Mouse (Mus musculus) cerebellum, adult 9-10 months (tissue): ENCODE measurements around the gene Kcnj9.

ENCODE experiments used
- DNase-seq: peaks from one replicate; pipeline ENCODE4 v3.0.0; 2022

Kcnj9 gene

GRCm38 (mm10) chr1:172329131-172329530 is at the start of gene Kcnj9:
TSS of gene Kcnj9 (minus strand) at chr1:172329318.
- DNase-seq: peak; percentile 98

- peak; percentile 59 for DNase-seq
These were observed 47.8 kb upstream of the Kcnj9 start for GRCm38 (mm10) chr1:172376758-172377458.

DNA sequence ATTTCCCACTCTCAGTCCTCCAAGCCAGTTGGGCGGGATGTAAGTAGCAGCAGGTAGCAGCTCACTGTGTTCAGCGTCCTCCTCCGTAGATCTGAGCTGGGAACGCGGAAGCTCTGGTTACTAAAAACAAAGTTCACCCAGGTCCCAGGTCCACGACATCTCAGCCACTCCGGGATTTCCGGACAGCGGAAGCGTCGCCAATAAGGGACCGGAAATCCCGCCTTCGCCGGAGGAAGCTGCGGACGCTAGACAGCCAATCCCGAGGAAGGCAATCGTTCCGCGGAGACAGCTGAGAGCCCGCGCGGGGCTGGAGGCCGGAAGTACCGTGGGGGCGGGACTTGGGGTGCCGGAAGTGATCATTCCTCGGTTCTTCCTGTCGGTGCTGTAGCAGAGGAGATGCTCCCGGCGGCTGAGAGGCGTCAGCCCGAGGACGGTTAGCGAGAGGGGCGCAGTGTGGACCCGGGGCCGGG is 47.1 kb upstream of the Kcnj9 start, which contains the start of gene Pigm:
Pigm (plus strand) TSS at position 349 of the 470 bp plus-strand sequence.
- peak; percentile 98 for DNase-seq

- no peak for DNase-seq
These were observed 39.8 kb upstream of the Kcnj9 start for GRCm38 (mm10) chr1:172368768-172369418.

DNA sequence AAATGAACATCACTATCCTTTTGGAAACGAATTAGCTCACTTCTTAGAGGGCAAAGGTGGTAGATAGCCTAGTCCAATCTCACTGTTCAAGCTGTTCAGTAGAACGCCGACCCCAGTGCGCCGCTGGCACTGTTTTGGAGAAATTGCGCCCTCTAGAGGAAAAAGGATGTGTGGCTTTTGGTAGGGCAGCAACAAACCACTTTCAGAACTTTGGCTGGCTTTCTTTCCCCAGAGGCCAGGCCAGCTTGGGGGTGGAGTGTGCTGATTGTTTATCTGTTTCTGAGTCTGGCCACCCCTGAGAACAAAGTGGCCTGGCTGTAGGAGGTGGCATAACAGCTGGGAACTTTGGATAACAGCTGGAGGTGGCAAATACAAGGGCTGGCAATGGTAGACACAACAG is 35.6 kb upstream of the Kcnj9 start:
- peak; percentile 68 for DNase-seq

- DNase-seq: no peak
These were observed 29.2 kb upstream of the Kcnj9 start for GRCm38 (mm10) chr1:172358341-172358740.

DNA sequence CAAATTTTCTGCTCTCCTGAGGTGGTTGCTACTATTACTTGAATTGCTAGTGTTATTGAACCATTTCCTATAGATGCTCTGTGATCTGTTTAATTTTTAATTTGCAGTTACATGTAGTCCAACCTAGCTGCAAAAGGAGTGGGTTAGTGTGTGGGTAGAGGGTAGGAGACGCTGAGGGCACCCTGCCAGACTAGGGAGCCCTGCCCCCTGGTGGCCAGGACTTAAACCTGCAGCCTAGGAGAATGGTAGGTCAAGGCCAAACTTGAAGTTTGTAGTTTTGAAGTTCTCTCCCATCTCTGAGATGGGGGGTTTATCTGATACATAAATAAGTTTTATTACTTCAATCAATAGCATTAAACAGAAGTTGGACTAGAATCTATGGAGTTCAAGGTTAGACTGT is 28.4 kb upstream of the Kcnj9 start:
- DNase-seq: peak; percentile 75

- no peak for DNase-seq
These were observed 26.2 kb upstream of the Kcnj9 start for GRCm38 (mm10) chr1:172355336-172355735.

DNA sequence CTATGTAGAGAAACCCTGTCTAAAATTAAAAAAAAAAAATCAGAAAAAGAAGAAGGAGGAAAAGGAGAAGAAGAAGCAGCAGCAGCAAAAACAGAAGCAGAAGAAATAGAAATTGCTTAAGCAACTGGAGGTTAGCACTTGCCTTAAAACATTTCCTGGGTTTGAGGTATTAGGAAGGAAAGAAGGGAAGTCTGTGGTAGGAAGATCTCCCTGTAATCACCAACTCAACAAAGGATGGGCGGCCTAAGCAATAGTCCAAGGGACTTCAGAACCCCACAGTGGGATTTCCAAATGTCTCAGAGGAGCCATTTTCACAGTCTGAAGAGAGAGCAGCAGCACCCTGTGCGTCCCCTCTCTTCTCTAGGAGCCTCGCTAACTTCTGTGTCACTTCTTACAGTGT is 23.3 kb upstream of the Kcnj9 start:
- DNase-seq: no peak

DNA sequence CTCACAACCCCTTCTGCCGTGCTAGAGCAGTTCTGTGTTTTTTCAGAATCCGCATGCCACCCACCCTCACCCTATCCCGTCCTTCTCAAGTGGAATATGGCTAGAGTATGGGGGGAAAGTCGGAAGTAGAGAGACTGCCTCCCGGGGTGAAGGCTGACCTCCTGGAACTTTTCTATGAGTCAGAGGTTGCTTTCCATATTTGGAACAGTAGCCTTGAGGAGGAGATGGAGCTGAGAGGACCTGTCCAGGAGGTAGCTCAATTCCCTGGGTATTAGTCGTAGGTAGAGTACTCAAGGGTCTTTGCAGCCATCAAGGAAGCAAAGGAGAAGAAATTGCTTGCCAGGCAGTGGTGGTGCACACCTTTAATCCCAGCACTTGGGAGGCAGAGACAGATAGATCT is 22.9 kb upstream of the Kcnj9 start:
- DNase-seq: no peak

DNA sequence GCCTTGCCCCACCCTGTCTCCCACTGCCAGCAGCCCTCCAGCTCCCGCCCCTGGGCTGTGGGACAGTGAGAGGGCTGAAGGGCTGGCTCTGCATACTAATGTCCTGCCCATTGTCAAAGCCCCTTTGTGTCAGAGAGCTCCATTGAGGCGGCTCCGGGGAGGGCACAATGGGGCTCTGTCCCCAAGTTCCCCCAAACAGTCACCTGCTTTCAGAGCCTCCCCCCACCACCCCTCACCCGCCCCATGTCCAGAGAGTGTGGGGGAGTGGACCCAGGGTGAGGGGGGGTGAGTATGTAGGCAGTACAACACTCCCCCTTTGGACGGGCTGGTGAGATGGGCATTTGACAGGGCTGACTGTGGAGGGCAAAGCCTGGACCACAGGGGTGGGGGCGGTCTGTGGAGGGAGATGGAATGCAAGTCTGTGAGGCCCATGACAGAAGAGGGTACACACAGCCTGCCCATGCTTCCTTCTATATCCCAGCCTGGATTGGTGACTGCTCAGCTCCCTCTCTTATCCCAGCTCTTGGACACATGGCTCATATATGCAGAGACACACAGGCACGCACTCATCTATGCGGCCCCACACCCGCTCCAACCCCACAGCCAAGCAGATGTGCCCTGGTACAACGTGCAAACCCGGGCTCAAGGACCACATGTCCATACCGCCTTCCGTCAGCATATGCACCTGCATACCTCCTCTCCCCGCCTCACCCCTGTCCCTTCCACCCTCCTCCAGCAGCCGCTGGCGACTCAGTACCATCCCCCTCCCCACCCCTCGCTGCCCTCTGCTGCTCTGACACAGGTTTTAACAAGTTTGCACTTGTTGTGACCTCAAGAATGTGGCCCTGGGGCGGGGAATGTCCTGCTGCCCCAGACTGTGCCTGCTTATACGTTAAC is 21.0 kb upstream of the Kcnj9 start:
- DNase-seq: peak; percentile 45

- DNase-seq: no peak
These were observed 20.4 kb upstream of the Kcnj9 start for GRCm38 (mm10) chr1:172349504-172349903.

DNA sequence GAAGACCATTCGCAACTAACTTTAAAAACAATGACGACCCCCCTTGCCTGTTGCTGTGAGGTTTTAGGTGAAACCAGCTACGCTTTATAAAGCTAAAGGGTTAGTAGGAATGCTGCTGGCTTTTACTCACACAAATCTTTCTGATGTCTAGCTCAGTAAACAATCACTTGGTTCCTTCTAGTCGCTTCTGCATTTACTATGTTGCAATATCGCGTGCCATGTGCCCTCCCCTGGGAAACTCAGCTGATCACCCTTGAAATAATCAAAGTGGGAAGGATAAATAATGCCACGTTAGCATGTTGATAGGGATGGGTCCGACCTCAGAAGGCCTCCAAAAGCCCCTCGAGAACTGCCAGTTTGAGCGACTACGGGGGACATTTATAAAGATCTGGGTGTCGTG is 18.3 kb upstream of the Kcnj9 start:
- DNase-seq: no peak

GRCm38 (mm10) chr1:172346707-172347106 is 17.6 kb upstream of the Kcnj9 start:
- DNase-seq: no peak

- no peak for DNase-seq
These were observed 15.7 kb upstream of the Kcnj9 start for GRCm38 (mm10) chr1:172344820-172345219.

- peak; percentile 44 for DNase-seq
These were observed 14.8 kb upstream of the Kcnj9 start for GRCm38 (mm10) chr1:172343914-172344313.

DNA sequence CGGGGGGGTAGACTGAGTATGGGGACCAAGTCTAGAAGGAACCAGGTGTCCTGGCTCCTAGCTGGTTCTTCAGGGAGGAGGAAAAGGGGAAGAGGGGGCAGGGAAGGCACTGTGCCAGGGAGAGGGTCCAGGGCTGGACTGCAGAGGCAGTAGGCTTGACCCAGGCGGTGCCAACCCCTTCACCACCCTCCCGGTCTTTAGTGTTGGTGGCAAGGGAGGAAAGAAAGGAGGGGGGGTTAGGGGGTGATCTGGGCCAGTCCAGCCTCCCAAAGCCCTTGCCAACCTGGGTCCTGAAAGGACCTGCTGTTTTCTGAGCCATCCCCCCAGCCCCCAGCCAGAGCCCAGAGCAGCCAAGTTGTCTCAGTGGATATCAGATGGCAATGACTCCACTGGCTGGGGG is 13.6 kb upstream of the Kcnj9 start:
- peak; percentile 55 for DNase-seq

DNA sequence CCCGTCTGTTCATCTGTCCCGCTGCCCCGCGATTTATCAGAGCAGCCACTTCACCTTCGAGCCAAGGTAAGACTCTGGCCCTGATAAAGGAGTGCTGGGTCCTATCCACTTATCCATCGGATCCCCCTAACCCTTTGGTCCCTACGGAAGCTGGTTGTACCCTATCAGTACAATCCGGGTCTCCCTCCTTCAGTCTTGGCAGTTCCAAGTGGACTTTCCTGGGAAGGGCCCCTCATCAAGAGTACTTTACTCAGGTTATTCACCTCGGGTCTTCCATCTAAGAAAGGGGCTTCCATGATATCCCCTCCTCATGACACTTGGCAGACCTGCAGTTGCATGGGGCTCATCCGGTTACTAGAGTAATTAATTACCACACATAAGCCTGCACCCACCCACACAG is 12.3 kb upstream of the Kcnj9 start:
- peak; percentile 47 for DNase-seq

DNA sequence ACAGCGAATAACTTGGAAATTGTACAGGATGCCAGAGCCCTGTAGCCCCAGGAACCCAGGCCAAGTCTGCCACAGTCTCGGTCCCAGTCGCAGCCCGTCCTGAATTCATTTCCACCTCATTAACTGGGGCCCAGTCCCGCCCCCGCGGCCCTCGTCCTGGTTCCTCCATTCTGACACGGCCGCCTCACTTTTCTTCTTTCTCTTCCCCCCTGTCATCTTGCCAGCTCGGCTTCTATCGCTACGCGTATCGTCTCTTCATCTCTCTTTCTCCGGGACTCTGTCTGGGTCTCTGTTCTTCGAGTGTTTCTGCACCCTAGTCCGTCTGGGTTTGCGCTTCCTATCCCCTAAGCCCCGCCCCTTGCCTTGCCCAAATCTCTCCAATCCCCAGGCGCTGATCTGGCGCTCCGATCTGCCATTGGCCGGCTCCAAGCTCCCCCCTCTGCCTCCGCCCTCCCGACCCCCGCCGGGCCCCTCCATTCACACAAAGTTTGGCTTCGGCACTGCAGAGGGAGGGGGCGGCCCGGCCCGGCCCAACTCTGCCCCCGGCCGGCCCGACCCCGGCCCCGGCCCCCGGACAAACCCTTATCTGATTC is 11.7 kb upstream of the Kcnj9 start, which contains the start of gene Kcnj10:
Kcnj10 (plus strand) TSS at position 482 of the 593 bp plus-strand sequence.
- peak; percentile 84 for DNase-seq

DNA sequence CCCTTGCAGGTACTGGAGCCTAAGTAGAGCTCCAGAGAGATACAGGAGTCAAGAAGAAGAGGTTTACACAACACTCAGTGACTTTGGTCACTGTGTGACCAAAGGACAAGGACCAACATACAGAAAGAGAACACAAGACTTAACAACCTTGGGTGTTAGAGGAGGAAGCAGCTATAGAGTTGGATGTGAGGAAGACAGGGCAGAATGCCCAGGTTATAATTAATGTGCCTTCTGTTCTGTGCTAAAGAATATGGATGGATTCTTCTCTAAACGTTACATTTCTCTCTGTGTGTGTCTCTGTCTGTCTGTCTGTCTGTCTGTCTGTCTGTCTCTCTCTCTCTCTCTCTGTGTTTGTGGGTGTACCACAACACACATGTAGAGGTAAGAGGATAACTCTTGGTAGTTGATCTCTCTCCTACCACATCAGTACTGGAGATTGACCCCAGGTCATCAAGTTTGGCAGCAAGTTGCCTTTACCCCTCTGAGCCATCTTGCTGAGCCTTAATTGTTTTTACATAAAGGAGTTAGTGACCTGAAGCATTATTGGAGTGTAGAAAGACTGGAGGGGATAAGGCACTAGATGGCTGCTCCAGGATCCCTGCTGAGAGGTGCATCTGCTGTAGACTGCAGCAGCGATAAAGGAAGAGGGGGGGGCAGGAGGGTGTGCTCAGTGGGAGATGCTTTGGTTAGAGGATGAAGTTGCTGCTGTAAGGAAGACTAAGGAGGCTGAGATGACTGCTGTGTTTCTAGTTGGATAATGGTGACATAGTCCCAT is 8.5 kb upstream of the Kcnj9 start:
- peak; percentile 86 for DNase-seq

DNA sequence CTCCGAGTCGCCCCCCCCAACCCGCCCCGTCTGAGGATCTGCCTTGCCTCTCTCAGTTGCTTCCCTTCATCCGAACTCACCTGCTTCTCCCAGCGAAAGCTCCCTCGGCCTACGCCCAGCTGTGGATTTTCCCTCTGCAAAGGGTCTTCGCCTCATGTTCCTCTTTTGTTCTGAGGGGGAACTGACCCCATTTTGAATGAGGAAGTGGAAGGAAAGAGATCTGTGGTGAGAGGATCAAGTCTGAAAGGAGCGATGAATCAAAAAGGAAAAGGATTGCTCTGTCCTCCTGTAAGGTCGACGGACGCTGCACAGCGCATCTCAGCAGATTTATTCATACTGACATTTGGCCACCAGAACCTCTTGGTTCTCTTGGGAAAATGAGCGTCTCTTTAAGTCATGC is 6.7 kb upstream of the Kcnj9 start:
- DNase-seq: peak; percentile 24

GRCm38 (mm10) chr1:172333512-172333911 is 4.4 kb upstream of the Kcnj9 start:
- peak; percentile 48 for DNase-seq
